Comparison of ENCODE assay signal across 8 mouse cellular contexts in the genomic region with DNA sequence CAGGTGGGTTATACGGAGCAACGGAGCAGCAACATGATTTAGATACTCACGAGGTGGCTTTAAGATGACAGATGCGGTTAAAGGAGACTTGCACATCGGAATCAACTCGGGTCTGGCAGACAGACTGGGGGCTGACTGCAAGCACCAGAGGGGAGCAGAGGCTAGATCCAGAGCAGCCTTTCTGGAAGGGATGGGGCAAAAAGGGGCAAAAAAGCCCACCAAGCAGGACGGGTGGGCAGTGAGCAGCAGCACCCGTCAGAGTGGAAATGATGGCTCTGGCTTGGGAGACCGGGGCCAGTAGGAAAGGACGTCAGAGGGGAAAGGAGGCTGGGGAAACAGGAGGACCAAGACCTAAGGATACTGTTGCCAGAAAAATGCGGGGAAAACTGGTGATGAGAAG. TPM values are rescaled to one million over a fixed set of nuclear protein-coding genes. Genes with fewer than 3 reads are reported as not detected.
DNase-seq lines count a peak whose midpoint lies in the region; ATAC-seq lines count a peak whose summit lies in the region.

No protein-coding gene starts in this region.

- H3K27ac ChIP-seq in forebrain, embryonic 11.5 days (ENCODE audit: low read depth, low read length) = 0 out of 2 replicates have a peak overlapping the region, but pooled peaks have one; percentile 59
- peak overlapping the region; percentile 87 for H3K27ac ChIP-seq in limb, embryonic 12.5 days

- H3K9me3 ChIP-seq in forebrain, embryonic 11.5 days (ENCODE audit: control insufficient read depth, low read length) = no peaks in the 10 kb centered on the region
- no peaks in the 10 kb centered on the region for H3K9me3 ChIP-seq in limb, embryonic 12.5 days

- no peaks in the 10 kb centered on the region for H3K36me3 ChIP-seq in forebrain, embryonic 11.5 days (ENCODE audit: control insufficient read depth, insufficient read depth, low read length)
- H3K36me3 ChIP-seq in limb, embryonic 12.5 days = no peaks in the 10 kb centered on the region

- peaks cover 1% of the 10 kb centered on the region; the same call in 1 of the 2 replicates for H3K4me1 ChIP-seq in forebrain, embryonic 11.5 days (replicated peaks; ENCODE audit: control insufficient read depth, insufficient read depth, low read length)
- peaks cover 13% of the 10 kb centered on the region for H3K4me1 ChIP-seq in limb, embryonic 12.5 days (replicated peaks)

- WGBS in forebrain, embryonic 11.5 days = under 1% methylated on average over 11 of the region's 11 CpGs
- WGBS in limb, embryonic 12.5 days = 1% methylated on average over 11 of the region's 11 CpGs

- peak overlapping the region; percentile 79 for H3K4me3 ChIP-seq in forebrain, embryonic 11.5 days (ENCODE audit: low read depth, low read length)
- peak overlapping the region; percentile 78 for H3K4me3 ChIP-seq in limb, embryonic 12.5 days (replicated peaks)

- ATAC-seq in forebrain, embryonic 11.5 days (replicated peaks; ENCODE audit: low FRiP score) = no peak
- ATAC-seq in limb, embryonic 12.5 days (ENCODE audit: insufficient number of reproducible peaks, insufficient read depth, low FRiP score, low TSS enrichment, low read depth) = 0 out of 2 replicates have a peak, but pooled peaks have one; percentile 1

- no peaks in the 10 kb centered on the region for H3K27me3 ChIP-seq in forebrain, embryonic 11.5 days (ENCODE audit: control insufficient read depth, insufficient read depth, low read length)
- no peaks in the 10 kb centered on the region for H3K27me3 ChIP-seq in limb, embryonic 12.5 days

- H3K4me2 ChIP-seq in forebrain, embryonic 11.5 days (ENCODE audit: low read depth, low read length, severe bottlenecking) = peak overlapping the region; percentile 69
- H3K4me2 ChIP-seq in limb, embryonic 12.5 days = peak overlapping the region; percentile 89

- H3K9ac ChIP-seq in forebrain, embryonic 11.5 days (ENCODE audit: low read length) = peak overlapping the region; percentile 84
- peak overlapping the region; percentile 85 for H3K9ac ChIP-seq in limb, embryonic 12.5 days (replicated peaks)

- peak; percentile 30 for DNase-seq in embryo, embryonic 10.5 days (ENCODE audit: low spot score)
- no peak for DNase-seq in embryo, embryonic 9.5 days (ENCODE audit: extremely low spot score)
- peak; percentile 44 for DNase-seq in thymus, postnatal 0 days (ENCODE audit: low spot score)
- no peak for DNase-seq in thymus, adult 18-20 months
- no peak for DNase-seq in forebrain, embryonic 11.5 days (ENCODE audit: low spot score)
- peak; percentile 39 for DNase-seq in neural tube, embryonic 10.5 days (ENCODE audit: extremely low spot score, low spot score)
- DNase-seq in layer of hippocampus, adult 11-12 months (ENCODE audit: low spot score) = no peak

RNA-seq across cellular contexts. Expression of gene Cnot4, which starts 0.7 kb away (rescaled TPM):
- 30.4 and 30.6 TPM in 2 replicates for polyA plus RNA-seq in thymus, postnatal 0 days (2015; fragmentation: Nextera tagmentation; extraction: Ambion mirVana)
- polyA plus RNA-seq in forebrain, embryonic 11.5 days (2014; fragmentation: Nextera tagmentation; extraction: Ambion mirVana) = 35.8 and 36.1 TPM in 2 replicates
- polyA plus RNA-seq in limb, embryonic 12.5 days (2016; fragmentation: Nextera tagmentation; extraction: Ambion mirVana) = 26.6 and 29.1 TPM in 2 replicates

RNA-seq across cellular contexts. Expression of gene Nup205, which starts 44.4 kb away (rescaled TPM):
- polyA plus RNA-seq in thymus, postnatal 0 days (2015; fragmentation: Nextera tagmentation; extraction: Ambion mirVana) = 25.0 and 30.0 TPM in 2 replicates
- polyA plus RNA-seq in forebrain, embryonic 11.5 days (2014; fragmentation: Nextera tagmentation; extraction: Ambion mirVana) = 65.9 and 73.0 TPM in 2 replicates
- 47.3 and 51.3 TPM in 2 replicates for polyA plus RNA-seq in limb, embryonic 12.5 days (2016; fragmentation: Nextera tagmentation; extraction: Ambion mirVana)

Comparison
In these comparisons a context has a peak if more than half of its experiments do, and no peak if none do; other contexts are left out.
1. DNase-seq: peak in embryo, embryonic 10.5 days (single experiment), thymus, postnatal 0 days (single experiment) and neural tube, embryonic 10.5 days (single experiment); none in embryo, embryonic 9.5 days (single experiment), thymus, adult 18-20 months (0 of 2), forebrain, embryonic 11.5 days (single experiment) and layer of hippocampus, adult 11-12 months (single experiment).